Mouse (Mus musculus) heart, embryonic 13.5 days (tissue): ENCODE data around the gene Cand2. TPM values are rescaled to one million over a fixed set of nuclear protein-coding genes. Genes with fewer than 3 reads are reported as not detected.

ENCODE experiments used
- ATAC-seq: fragments of 200-750 bp; cut with Nextera tagmentation; 2 replicates; pipeline ENCODE4 v1.8.0; 2017; ENCODE audit warnings: moderate TSS enrichment; ENCODE audit not compliant: insufficient number of reproducible peaks, low FRiP score, low TSS enrichment; ENCODE audit errors: extremely low read depth
- H3K27ac ChIP-seq: fragments of 300-500 bp; sonication (generic); replicated peaks from 2 replicates; pipeline ENCODE4 v1.5.1; 2015; ENCODE audit warnings: moderate library complexity, mild to moderate bottlenecking, inconsistent platforms
- H3K27me3 ChIP-seq: fragments of 300-500 bp; sonication (generic); replicated peaks from 2 replicates; pipeline ENCODE4 v1.6.1; 2015; ENCODE audit warnings: mild to moderate bottlenecking, inconsistent platforms
- H3K36me3 ChIP-seq: fragments of 300-500 bp; sonication (generic); 2 replicates; pipeline ENCODE4 v1.6.1; 2015; ENCODE audit warnings: mild to moderate bottlenecking, inconsistent platforms
- H3K4me1 ChIP-seq: fragments of 300-500 bp; sonication (generic); 2 replicates; pipeline ENCODE4 v1.6.1; 2015; ENCODE audit warnings: inconsistent platforms
- H3K4me2 ChIP-seq: fragments of 300-500 bp; sonication (generic); 2 replicates; pipeline ENCODE4 v1.6.1; 2015; ENCODE audit warnings: inconsistent platforms, mild to moderate bottlenecking, moderate library complexity
- H3K4me3 ChIP-seq: fragments of 300-500 bp; sonication (generic); 2 replicates; pipeline ENCODE4 v1.5.1; 2015; ENCODE audit warnings: moderate library complexity, mild to moderate bottlenecking, inconsistent platforms
- H3K9ac ChIP-seq: fragments of 300-500 bp; sonication (generic); 2 replicates; pipeline ENCODE4 v1.6.1; 2015; ENCODE audit warnings: inconsistent platforms, mild to moderate bottlenecking, moderate library complexity
- H3K9me3 ChIP-seq: fragments of 300-500 bp; sonication (generic); 2 replicates; pipeline ENCODE4 v1.6.1; 2016; ENCODE audit warnings: inconsistent platforms
- WGBS: fragments of 180-500 bp; shearing (Covaris S2); methylation state at CpG from one replicate; pipeline ENCODE4 v1.1.7; 2015; ENCODE audit warnings: mixed read lengths; 5-methylcytosine and 5-hydroxymethylcytosine counted together
- polyA plus RNA-seq: library from polyadenylated mRNA; unstranded; fragments of >200 nt; fragmentation: Nextera tagmentation; extraction: Ambion mirVana; gene quantifications from 2 replicates; pipeline ENCODE4 v1.2.1, GENCODE M21; 2015

Gene Cand2
- polyA plus RNA-seq, 1 experiment from 2014 or later = 52.5 TPM

DNA sequence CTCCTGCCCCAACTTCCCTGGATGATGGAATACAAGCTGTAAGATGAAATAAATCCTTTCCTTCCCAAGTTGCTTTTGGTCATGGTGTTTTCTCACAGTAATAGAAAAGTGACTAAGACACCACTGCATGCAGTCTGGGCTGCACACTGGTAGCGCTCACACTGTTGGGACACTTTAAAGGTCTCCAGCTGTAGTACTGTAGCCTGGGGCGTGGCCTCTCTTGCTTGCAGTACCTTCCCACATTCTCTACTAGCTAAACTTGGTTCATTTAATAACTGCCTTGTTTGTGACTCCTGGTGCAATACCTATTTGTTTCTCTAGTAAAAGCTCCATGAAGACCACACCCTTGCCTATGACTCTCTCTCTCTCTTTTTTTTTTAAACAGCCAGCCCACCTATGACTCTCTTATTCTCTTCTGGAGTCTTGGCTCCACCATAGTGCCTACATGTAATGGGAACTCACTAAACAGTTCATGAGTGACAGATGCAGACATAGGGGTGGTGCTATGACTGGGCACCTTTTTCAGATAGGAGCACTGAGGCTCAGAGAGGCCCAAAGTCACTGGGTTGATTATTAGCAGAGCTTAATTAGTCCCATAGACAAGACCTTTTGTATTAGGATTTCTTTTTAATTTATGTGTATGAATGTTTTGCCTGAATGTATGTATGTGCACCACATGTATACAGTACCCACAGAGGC lies 58.0 kb downstream of the Cand2 start:
- no peak overlapping the region for H3K4me3 ChIP-seq

DNA sequence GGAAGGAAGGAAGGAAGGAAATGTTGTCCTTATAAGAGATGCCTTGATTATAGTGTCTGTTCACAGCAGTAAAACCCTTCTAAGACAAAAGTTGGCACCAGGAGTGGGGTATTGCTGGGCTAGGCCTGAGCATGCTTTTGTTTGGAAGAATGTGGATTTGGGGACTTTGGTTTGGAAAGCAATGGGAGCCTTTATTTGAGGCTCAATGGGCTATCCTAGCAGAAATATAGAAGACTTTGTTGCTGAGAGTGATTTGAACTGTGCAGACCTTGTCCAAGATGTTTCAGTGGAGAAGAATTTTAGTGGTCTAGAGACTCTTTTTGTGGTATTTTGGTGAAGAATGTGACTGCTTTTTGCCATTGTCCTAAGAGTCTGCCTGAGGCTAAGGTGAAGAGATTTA lies 59.5 kb downstream of the Cand2 start:
- Histone ChIP-seq H3K4me2 (no peak overlapping the region), H3K27ac (no peak overlapping the region)

More for the DNA sequence above, 58.0 kb downstream of the Cand2 start:
- no peak overlapping the region for H3K4me2 ChIP-seq
- H3K9ac ChIP-seq = no peak overlapping the region
- no peaks in the 10 kb centered on the region for H3K36me3 ChIP-seq
- H3K4me1 ChIP-seq = 0 out of 2 replicates have a peak, but pooled peaks cover under 1% of the 10 kb centered on the region
- no peak overlapping the region for H3K27ac ChIP-seq
- no peaks in the 10 kb centered on the region for H3K9me3 ChIP-seq
- WGBS = 87% methylated on average over 2 of the region's 2 CpGs
- H3K27me3 ChIP-seq = no peaks in the 10 kb centered on the region
- ATAC-seq = no peak

DNA sequence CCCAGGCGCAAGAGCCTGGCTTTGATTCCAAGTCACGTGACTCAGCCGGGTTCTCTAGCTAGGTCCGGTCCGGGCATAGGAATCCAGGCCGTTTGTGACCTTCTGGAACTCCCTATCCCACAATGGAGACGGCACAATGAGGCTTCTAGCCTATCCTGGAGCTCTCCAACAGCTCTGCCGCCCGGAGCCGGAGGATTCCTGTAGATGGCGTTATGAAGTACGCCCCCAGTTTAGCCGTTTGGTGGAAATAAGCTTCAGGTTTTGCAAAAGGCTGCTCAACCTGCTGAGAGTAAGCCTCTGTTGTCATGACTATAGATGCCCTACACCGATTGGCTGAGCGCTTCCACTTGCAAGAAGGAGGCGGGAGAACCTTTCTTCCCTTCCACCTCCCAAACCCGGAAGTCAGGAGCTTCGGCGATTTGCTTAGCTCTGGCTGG lies 63.8 kb downstream of the Cand2 start, which contains the start of gene Efcab12:
Gene Efcab12 (minus strand): TSS at position 252 of the 437 bp plus-strand sequence.
- H3K4me2 ChIP-seq = peak within 1 kb of the TSS; percentile 71
- under 1% methylated on average over 19 of the region's 19 CpGs for WGBS
- no peaks in the 10 kb centered on the region for H3K27me3 ChIP-seq
- peaks cover 21% of the 10 kb centered on the region for H3K36me3 ChIP-seq
- 0 out of 2 replicates have a peak within 1 kb of the TSS, but pooled peaks have one; percentile 0 for H3K27ac ChIP-seq
- no peaks in the 10 kb centered on the region for H3K9me3 ChIP-seq
- H3K4me3 ChIP-seq = peak within 1 kb of the TSS; percentile 47
- peak within 1 kb of the TSS; percentile 61 for H3K9ac ChIP-seq
- ATAC-seq = 0 out of 2 replicates have a peak, but pooled peaks have one; percentile 31
- H3K4me1 ChIP-seq = peaks cover 14% of the 10 kb centered on the region

More for the DNA sequence above, 59.5 kb downstream of the Cand2 start:
- no peak for ATAC-seq
- H3K9me3 ChIP-seq = no peaks in the 10 kb centered on the region
- H3K36me3 ChIP-seq = no peaks in the 10 kb centered on the region
- H3K9ac ChIP-seq = no peak overlapping the region
- H3K27me3 ChIP-seq = no peaks in the 10 kb centered on the region
- no peak overlapping the region for H3K4me3 ChIP-seq
- H3K4me1 ChIP-seq = peaks cover 14% of the 10 kb centered on the region

DNA sequence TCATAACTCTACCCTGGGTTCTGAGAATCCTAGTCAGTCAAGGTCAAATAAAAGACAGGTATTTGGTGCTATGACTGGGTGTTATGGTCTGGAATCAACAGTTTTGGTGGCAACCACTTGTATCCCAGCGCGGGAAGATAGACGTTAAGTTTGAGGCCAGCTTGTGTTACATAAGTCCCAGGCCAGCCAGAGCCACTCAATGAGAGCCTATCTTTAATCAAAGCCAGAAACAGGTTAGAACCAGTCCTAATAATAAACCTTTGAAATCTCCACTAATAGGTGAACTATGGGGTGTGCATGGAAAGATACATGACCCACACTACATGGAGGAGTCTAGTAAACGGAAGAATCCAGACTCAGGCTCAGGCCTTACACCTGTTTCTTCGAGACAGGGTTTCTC lies 64.4 kb downstream of the Cand2 start:
- 66% methylated on average over 5 of the region's 5 CpGs for WGBS
- H3K27me3 ChIP-seq = no peaks in the 10 kb centered on the region
- H3K4me2 ChIP-seq = peak overlapping the region; percentile 71
- H3K36me3 ChIP-seq = peaks cover 27% of the 10 kb centered on the region
- H3K9me3 ChIP-seq = no peaks in the 10 kb centered on the region
- peaks cover 14% of the 10 kb centered on the region for H3K4me1 ChIP-seq
- H3K27ac ChIP-seq = no peak overlapping the region
- H3K4me3 ChIP-seq = peak overlapping the region; percentile 47
- peak overlapping the region; percentile 61 for H3K9ac ChIP-seq
- no peak for ATAC-seq

DNA sequence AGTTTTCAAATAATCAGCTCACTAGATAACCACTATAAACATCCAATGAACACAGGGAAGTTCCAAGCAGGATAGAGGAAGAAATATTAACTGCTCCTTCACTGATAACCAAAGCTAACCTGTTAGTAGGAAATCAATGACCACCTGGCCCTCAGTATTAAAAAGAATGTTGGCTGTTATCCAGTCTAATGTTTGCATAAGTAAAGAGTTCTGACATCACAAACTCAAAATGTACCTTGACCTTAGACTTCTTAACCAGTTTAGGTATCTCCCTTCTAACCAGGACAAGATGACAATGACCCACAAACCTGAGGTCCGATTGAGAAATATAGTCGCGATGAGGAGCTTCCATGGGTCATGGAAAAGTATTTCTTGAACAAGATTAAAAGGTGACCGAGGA lies 70.7 kb downstream of the Cand2 start:
- Histone ChIP-seq H3K36me3 (peaks cover 64% of the 10 kb centered on the region), H3K9ac (no peak overlapping the region), H3K4me2 (no peak overlapping the region), H3K9me3 (no peaks in the 10 kb centered on the region), H3K4me3 (no peak overlapping the region), H3K27ac (no peak overlapping the region), H3K27me3 (no peaks in the 10 kb centered on the region), H3K4me1 (peaks cover 12% of the 10 kb centered on the region)
- 91% methylated on average over 4 of the region's 4 CpGs for WGBS
- no peak for ATAC-seq

DNA sequence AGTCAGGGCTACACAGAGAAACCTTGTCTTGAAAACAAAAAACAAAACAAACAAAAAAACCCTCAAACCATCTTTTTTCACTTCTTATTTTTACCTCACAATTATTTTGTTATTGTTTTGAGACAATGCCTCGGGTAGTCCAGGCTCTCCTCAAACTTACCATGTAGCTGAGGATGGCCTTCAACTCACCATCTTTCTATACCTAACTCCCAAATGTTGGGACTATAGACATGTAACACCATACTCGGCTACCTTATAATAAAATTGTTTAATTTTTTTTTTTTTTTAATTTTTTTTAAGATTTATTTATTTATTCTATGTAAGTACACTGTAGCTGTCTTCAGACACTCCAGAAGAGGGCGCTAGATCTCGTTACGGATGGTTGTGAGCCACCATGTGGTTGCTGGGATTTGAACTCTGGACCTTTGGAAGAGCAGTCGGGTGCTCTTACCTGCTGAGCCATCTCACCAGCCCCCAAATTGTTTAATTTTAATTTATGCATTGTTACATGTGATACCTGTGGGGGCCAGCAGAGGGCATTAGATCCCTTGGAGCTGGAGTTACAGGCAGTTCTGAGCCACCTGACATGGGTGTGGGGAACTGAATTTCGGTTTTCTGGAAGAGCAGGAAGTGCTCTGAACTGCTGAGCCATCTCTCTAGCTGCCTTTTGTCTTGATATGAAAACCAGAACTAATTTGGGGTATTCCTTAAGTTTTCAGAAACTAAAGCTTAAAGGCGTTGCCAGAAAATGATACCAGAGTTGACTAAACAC lies 72.5 kb downstream of the Cand2 start:
- Histone ChIP-seq H3K4me1 (peaks cover 16% of the 10 kb centered on the region), H3K9me3 (no peaks in the 10 kb centered on the region), H3K36me3 (peaks cover 62% of the 10 kb centered on the region), H3K9ac (no peak overlapping the region), H3K4me3 (no peak overlapping the region), H3K27ac (0 out of 2 replicates have a peak overlapping the region, but pooled peaks have one; percentile 20), H3K27me3 (no peaks in the 10 kb centered on the region), H3K4me2 (no peak overlapping the region)
- WGBS = 36% methylated on average over 8 of the region's 8 CpGs
- no peak for ATAC-seq

DNA sequence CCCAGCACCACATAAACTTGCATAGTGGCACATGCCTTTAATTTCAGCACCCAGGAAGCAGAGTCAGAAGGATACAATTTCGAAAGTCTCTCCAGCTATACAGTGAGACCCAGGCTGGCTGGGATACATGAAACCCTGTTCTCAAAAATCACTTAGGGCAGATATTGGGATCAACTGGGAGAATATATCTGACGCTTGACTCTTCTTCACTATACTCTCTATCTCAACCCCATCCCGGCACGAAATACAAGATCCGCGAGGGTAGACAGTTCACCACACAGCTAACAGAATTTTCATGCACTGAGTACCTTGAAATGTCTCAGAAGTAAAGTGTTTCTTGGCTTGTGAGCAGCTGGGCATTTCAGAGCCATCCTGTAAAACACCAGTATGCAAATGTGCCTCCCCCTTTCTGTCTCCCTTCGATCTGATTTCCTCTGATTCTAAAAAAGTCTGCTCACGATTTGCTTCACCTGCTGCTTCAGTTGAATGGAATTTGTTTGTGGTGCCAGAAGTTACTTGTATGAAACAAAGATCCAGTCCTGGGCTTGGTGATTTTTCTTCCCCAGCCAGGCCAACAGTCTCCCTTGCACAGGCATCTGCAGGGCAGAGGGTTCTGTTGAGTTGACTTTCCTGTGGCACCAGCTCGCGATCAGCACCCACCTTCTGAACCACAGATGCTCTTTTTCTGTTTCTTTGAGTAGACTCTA lies 74.4 kb downstream of the Cand2 start:
- ATAC-seq = no peak
- Histone ChIP-seq H3K4me1 (peaks cover 26% of the 10 kb centered on the region), H3K36me3 (peaks cover 42% of the 10 kb centered on the region)

DNA sequence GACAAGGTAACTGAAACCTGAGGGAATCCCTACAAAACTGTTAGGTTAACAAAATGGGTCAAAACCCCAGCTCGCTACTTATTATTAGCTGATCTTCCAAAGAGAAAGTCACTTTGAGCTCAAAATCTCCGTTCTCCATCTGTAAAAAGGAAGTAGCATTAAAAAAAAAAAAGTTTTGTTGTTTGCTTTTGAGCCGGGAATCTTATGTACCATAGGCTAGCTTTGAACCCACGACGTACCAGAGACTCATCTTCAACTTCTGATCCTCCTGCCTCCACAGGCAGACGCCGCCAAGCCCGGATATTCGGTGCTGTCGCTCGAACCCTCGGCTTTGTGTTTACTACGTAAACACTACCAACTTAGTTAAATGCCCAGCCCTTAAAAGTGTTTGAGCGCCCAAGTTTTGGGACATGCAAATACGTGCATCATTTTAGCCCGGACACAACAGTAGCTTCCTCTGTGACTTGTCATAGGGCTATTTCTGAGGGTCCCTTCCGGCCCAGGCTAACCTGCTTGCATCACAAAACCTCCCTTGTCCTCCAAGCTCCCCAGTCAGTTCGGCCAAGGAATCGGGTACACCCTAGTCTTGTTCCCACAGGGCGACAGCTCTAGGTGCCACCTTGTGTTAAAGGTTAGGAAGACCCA lies 78.2 kb downstream of the Cand2 start:
- no peaks in the 10 kb centered on the region for H3K27me3 ChIP-seq
- H3K9ac ChIP-seq = peak overlapping the region; percentile 85
- H3K9me3 ChIP-seq = no peaks in the 10 kb centered on the region
- peaks cover 53% of the 10 kb centered on the region for H3K4me1 ChIP-seq
- H3K4me3 ChIP-seq = peak overlapping the region; percentile 64
- H3K27ac ChIP-seq = peak overlapping the region; percentile 92
- H3K4me2 ChIP-seq = peak overlapping the region; percentile 89
- peak; percentile 11 for ATAC-seq
- WGBS = 5% methylated on average over 20 of the region's 20 CpGs
- peaks cover 20% of the 10 kb centered on the region for H3K36me3 ChIP-seq

More for the DNA sequence above, 74.4 kb downstream of the Cand2 start:
- WGBS = 93% methylated on average over 10 of the region's 10 CpGs
- no peaks in the 10 kb centered on the region for H3K9me3 ChIP-seq
- H3K4me3 ChIP-seq = no peak overlapping the region
- no peak overlapping the region for H3K9ac ChIP-seq
- H3K4me2 ChIP-seq = no peak overlapping the region
- H3K27me3 ChIP-seq = no peaks in the 10 kb centered on the region
- no peak overlapping the region for H3K27ac ChIP-seq

DNA sequence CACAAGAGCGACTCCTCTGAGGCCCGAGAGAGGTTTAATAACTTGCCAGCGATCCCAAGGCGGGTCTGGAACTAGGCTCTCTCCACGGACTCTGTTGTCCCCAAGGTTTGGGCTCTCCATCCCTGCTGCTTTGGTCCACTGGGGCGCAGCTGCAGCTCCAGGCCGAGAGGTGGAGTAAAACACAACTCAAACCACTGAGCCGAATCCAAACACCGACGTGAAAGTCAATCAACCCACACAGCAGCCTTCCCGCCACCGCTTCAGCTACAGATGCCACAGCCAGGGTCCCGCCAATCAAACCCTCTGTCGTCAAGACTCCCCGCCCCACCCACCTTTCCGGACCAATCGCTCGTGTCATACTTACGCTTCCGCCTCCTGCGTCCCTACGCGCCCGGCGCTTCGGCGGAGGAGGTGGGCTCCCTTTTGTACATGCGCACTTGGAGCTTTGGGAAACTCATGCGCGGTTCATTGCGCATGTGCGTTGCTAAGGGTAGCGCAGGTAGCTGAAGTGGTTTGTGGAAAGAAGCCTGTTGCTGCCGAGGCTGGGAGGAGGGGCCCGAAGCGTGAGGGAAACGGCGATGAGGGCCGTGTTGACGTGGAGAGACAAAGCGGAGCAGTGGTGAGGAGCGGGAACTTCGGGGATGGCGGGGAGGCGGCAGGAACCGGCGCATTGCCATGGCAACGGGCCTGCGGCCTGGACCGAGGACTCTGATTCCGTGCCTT lies 78.9 kb downstream of the Cand2 start, which contains the start of the genes Mbd4 and Ift122:
Gene Mbd4 (minus strand): TSS at position 281 of the 723 bp plus-strand sequence.
Gene Ift122 (plus strand): TSS at position 380 of the 723 bp plus-strand sequence.
- H3K4me2 ChIP-seq = peak within 1 kb of the TSS; percentile 89
- H3K4me1 ChIP-seq = peaks cover 53% of the 10 kb centered on the region
- peak within 1 kb of the TSS; percentile 85 for H3K9ac ChIP-seq
- under 1% methylated on average over 51 of the region's 51 CpGs for WGBS
- peak within 1 kb of the TSS; percentile 64 for H3K4me3 ChIP-seq
- peak within 1 kb of the TSS; percentile 92 for H3K27ac ChIP-seq
- H3K9me3 ChIP-seq = no peaks in the 10 kb centered on the region
- H3K36me3 ChIP-seq = peaks cover 18% of the 10 kb centered on the region
- H3K27me3 ChIP-seq = no peaks in the 10 kb centered on the region
- peak; percentile 94 for ATAC-seq

DNA sequence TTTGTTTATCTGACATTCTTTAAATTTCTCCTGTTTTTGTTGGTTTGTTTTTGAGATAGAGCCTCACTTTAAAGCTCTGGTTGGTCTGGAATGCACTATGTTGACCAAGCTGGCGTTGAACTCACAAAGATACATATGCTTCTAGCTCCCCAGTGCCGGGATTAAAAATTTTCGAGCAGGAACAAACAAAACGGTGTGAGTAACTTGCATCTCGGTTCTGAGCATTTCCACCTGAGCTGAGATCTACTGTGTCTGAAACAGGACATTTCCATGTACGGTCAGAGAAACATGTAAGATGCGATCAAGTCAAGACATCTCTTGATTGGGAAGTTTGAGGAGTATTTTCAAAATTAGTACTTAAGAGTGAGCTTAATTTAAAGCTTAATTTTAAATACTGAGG lies 79.6 kb downstream of the Cand2 start:
- H3K4me1 ChIP-seq = peaks cover 49% of the 10 kb centered on the region
- peak overlapping the region; percentile 64 for H3K4me3 ChIP-seq
- 48% methylated on average over 7 of the region's 7 CpGs for WGBS
- ATAC-seq = no peak
- peak overlapping the region; percentile 89 for H3K4me2 ChIP-seq
- peak overlapping the region; percentile 81 for H3K9ac ChIP-seq
- H3K9me3 ChIP-seq = no peaks in the 10 kb centered on the region
- peak overlapping the region; percentile 91 for H3K27ac ChIP-seq
- H3K36me3 ChIP-seq = peaks cover 11% of the 10 kb centered on the region
- H3K27me3 ChIP-seq = no peaks in the 10 kb centered on the region
